Mouse (Mus musculus): ENCODE data around the gene Cebpa. TPM values are rescaled to one million over a fixed set of nuclear protein-coding genes. Genes with fewer than 3 reads are reported as not detected.

The Cebpa gene
- polyA plus RNA-seq (2021), result 12.8 TPM

GRCm38 (mm10) chr7:35118841-35119413 lies at the start of gene Cebpa:
Gene Cebpa, plus strand, starts transcription at chr7:35119293.
- ChIA-PET CTCF (interaction anchor here (0.6 to 6.3 kb wide), 13 partner anchors 10 to 96 kb away, joined by 3 to 69 read pairs (median 3); no protein-coding TSS in a partner anchor), POLR2A (interaction anchor here (0.7 to 2.9 kb wide), 7 partner anchors 10 to 92 kb away, joined by 3 to 16 read pairs (median 4); no protein-coding TSS in a partner anchor)
- ATAC-seq (peak; percentile 86), DNase-seq (ENCODE audit: low read depth, low spot score) (peak; percentile 75)
- no peak for TF ChIP-seq CTCF (IDR thresholded peaks at IDR 0.05)
- in situ Hi-C loops (cut with MboI; ENCODE audit: low pct_unique_long_range_greater_than_20kb), result loop anchor here (5.0 kb wide), 1 partner anchor 67 kb away; no protein-coding TSS in a partner anchor
- H3K27me3 ChIP-seq, result no peaks in the 10 kb centered on the region

DNA sequence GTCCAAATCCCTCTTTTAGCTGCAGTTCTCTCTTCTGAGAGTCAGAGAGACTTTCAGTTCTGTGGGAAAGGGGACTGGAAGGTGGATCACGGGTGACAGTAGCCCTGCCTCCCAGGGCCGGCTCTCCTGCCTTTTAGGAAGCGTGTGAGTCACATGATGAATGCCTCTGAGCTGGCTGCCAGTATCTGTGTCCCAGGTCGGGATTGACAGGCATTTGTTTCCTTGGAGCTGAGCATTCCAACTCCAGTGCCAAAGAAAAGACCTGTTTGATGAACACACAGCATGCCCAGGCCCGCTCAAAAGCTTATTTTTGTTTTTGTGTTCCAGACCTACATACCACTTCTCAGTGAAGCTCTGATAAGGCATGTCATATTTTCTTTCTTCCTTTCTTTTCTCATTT lies 42.4 kb upstream of the Cebpa start:
- ATAC-seq (no peak), DNase-seq (ENCODE audit: low read depth, low spot score) (no peak)
- H3K27me3 ChIP-seq, result no peaks in the 10 kb centered on the region
- in situ Hi-C loops (cut with MboI; ENCODE audit: low pct_unique_long_range_greater_than_20kb), result no loop called here
- CTCF ChIA-PET, result interaction anchor here (1.3 kb wide), 1 partner anchor 35 kb away, joined by 4 read pairs; no protein-coding TSS in a partner anchor
- no peak for TF ChIP-seq CTCF (IDR thresholded peaks at IDR 0.05)
- POLR2A ChIA-PET, result no interaction called here

- ATAC-seq, result no peak
Measured at GRCm38 (mm10) chr7:35080843-35081338, 38.2 kb upstream of the Cebpa start.

DNA sequence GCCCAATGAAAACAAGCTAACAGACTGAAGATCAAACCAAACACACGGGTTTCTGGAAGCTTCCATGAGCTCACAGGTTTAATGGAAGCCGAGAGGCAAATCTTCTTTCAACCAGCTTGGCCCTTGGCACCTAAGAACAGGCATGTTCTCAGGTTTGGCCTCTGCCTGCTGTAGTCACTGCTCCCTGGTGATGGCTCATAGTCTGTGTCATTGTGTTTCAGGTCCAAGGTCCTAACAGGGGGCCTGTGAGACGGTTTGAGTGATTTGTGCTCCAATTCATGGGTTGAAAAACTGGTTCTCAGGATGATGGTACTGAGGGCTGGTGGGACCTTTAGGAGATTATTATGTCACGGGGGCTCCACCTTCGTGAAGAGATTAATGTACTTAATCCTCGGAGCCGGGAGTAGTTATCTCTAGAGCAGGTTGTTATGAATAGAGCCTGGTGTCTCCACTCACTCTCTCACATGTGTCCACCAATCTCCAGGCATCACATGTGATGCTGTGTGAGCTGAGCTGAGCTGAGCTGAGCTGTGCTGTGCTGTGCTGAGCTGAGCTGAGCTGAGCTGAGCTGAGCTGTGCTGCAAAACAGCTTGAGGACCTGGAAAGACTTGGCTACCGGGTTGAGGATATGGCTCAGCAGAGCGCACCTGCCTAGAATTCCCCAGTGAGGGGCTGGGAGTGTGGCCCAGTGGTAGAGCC lies 37.5 kb upstream of the Cebpa start:
- no peak for ATAC-seq
- CTCF ChIA-PET, result no interaction called here
- no peaks in the 10 kb centered on the region for H3K27me3 ChIP-seq
- no peak for TF ChIP-seq CTCF (IDR thresholded peaks at IDR 0.05)
- no peak for DNase-seq (ENCODE audit: low read depth, low spot score)
- POLR2A ChIA-PET, result no interaction called here
- in situ Hi-C loops (cut with MboI; ENCODE audit: low pct_unique_long_range_greater_than_20kb), result no loop called here

More at GRCm38 (mm10) chr7:35080843-35081338, 38.2 kb upstream of the Cebpa start:
- ChIA-PET POLR2A (no interaction called here), CTCF (interaction anchor here (1.3 to 1.8 kb wide), 2 partner anchors 89 to 91 kb away, joined by 5 read pairs; no protein-coding TSS in a partner anchor)
- no peak for TF ChIP-seq CTCF (IDR thresholded peaks at IDR 0.05)
- DNase-seq (ENCODE audit: low read depth, low spot score), result no peak
- in situ Hi-C loops (cut with MboI; ENCODE audit: low pct_unique_long_range_greater_than_20kb), result no loop called here
- H3K27me3 ChIP-seq, result no peaks in the 10 kb centered on the region

- no peak for DNase-seq (ENCODE audit: low read depth, low spot score)
- H3K27me3 ChIP-seq, result no peaks in the 10 kb centered on the region
- CTCF ChIA-PET, result no interaction called here
- ATAC-seq, result no peak
- TF ChIP-seq CTCF (IDR thresholded peaks at IDR 0.05), result no peak
- POLR2A ChIA-PET, result no interaction called here
- in situ Hi-C loops (cut with MboI; ENCODE audit: low pct_unique_long_range_greater_than_20kb), result no loop called here
Measured at GRCm38 (mm10) chr7:35084565-35085360, 34.3 kb upstream of the Cebpa start.

GRCm38 (mm10) chr7:35086271-35086861 lies 32.7 kb upstream of the Cebpa start:
- peak; percentile 16 for TF ChIP-seq CTCF (IDR thresholded peaks at IDR 0.05)
- CTCF ChIA-PET, result interaction anchor here (0.8 to 1.6 kb wide), 4 partner anchors 9 to 85 kb away, joined by 3 to 7 read pairs (median 4); partner anchors contain the start of gene Cebpa
- ATAC-seq (no peak), DNase-seq (ENCODE audit: low read depth, low spot score) (no peak)
- H3K27me3 ChIP-seq, result no peaks in the 10 kb centered on the region
- POLR2A ChIA-PET, result no interaction called here
- in situ Hi-C loops (cut with MboI; ENCODE audit: low pct_unique_long_range_greater_than_20kb), result no loop called here

GRCm38 (mm10) chr7:35090550-35090949 lies 28.5 kb upstream of the Cebpa start:
- ChIA-PET CTCF (no interaction called here), POLR2A (no interaction called here)
- in situ Hi-C loops (cut with MboI; ENCODE audit: low pct_unique_long_range_greater_than_20kb), result no loop called here
- TF ChIP-seq CTCF (IDR thresholded peaks at IDR 0.05), result no peak
- no peaks in the 10 kb centered on the region for H3K27me3 ChIP-seq
- DNase-seq (ENCODE audit: low read depth, low spot score) (no peak), ATAC-seq (no peak)

- no peak for TF ChIP-seq CTCF (IDR thresholded peaks at IDR 0.05)
- H3K27me3 ChIP-seq, result no peaks in the 10 kb centered on the region
- DNase-seq (ENCODE audit: low read depth, low spot score) (no peak), ATAC-seq (no peak)
- in situ Hi-C loops (cut with MboI; ENCODE audit: low pct_unique_long_range_greater_than_20kb), result no loop called here
- ChIA-PET POLR2A (interaction anchor here (0.6 kb wide), 1 partner anchor 30 kb away, joined by 5 read pairs; no protein-coding TSS in a partner anchor), CTCF (interaction anchor here (1.2 to 2.2 kb wide), 2 partner anchors 9 to 13 kb away, joined by 3 to 7 read pairs; no protein-coding TSS in a partner anchor)
Measured at GRCm38 (mm10) chr7:35094975-35095678, 24.0 kb upstream of the Cebpa start.

- TF ChIP-seq CTCF (IDR thresholded peaks at IDR 0.05), result no peak
- in situ Hi-C loops (cut with MboI; ENCODE audit: low pct_unique_long_range_greater_than_20kb), result no loop called here
- DNase-seq (ENCODE audit: low read depth, low spot score) (no peak), ATAC-seq (no peak)
- ChIA-PET CTCF (interaction anchor here (0.8 to 0.9 kb wide), 2 partner anchors 39 to 72 kb away, joined by 3 read pairs; no protein-coding TSS in a partner anchor), POLR2A (no interaction called here)
- no peaks in the 10 kb centered on the region for H3K27me3 ChIP-seq
Measured at GRCm38 (mm10) chr7:35098777-35099176, 20.3 kb upstream of the Cebpa start.

Measured in Patski (cell line).